Mouse (Mus musculus) CH12.LX (cell line): ENCODE results near the gene Eya2. TPM values are rescaled to one million over a fixed set of nuclear protein-coding genes. Genes with fewer than 3 reads are reported as not detected.

ENCODE experiments used
- DNase-seq: peaks from one replicate; pipeline ENCODE4 v3.0.0-alpha.2; 2013; ENCODE audit errors: extremely low read depth
- H3K27ac ChIP-seq: 2 replicates; pipeline ENCODE4 v1.5.1; 2012; ENCODE audit warnings: low read depth, mild to moderate bottlenecking, control low read depth, moderate library complexity; ENCODE audit not compliant: insufficient read depth
- H3K27me3 ChIP-seq: replicated peaks from 2 replicates; pipeline ENCODE3; 2012; ENCODE audit warnings: inconsistent platforms
- H3K36me3 ChIP-seq, 2 experiments: replicated peaks in 1 of 2; 2 replicates each; pipeline versions ENCODE3 to v1.6.1; 2012; ENCODE audit warnings: inconsistent platforms in 1 of 2, low read length in 1 of 2, mild to moderate bottlenecking in 1 of 2, mixed read lengths in 1 of 2, moderate library complexity in 1 of 2; ENCODE audit not compliant: control insufficient read depth in 1 of 2, insufficient read depth in 1 of 2
- H3K4me1 ChIP-seq, 2 experiments: 2 replicates each; pipeline ENCODE4 v1.6.1; 2012; ENCODE audit warnings: inconsistent platforms in 1 of 2, moderate library complexity in 1 of 2; ENCODE audit not compliant: insufficient read depth in 2 of 2, control insufficient read depth in 1 of 2
- H3K4me2 ChIP-seq: 2 replicates; pipeline ENCODE4 v1.6.1; 2012; ENCODE audit warnings: low read depth, mild to moderate bottlenecking, control low read depth; ENCODE audit not compliant: poor library complexity, insufficient read depth, severe bottlenecking
- H3K4me3 ChIP-seq, 3 experiments: fragments of 150-350 bp in 1 of 3; sonication (generic) in 1 of 3; replicated peaks in 1 of 3; 2 replicates each; pipeline versions ENCODE3 to v1.5.1; 2011 to 2012; ENCODE audit warnings: low read depth in 2 of 3, low read length in 2 of 3, mild to moderate bottlenecking in 2 of 3, moderate library complexity in 2 of 3, control low read depth in 1 of 3, improper control_type of control experiment in 1 of 3, inconsistent platforms in 1 of 3, mixed read lengths in 1 of 3; ENCODE audit not compliant: poor library complexity in 1 of 3
- H3K79me2 ChIP-seq: replicated peaks from 2 replicates; pipeline ENCODE4 v1.6.1; 2012; ENCODE audit warnings: mild to moderate bottlenecking, moderate library complexity; ENCODE audit not compliant: control insufficient read depth, poor library complexity, insufficient read depth, severe bottlenecking; ENCODE audit errors: extremely low read depth
- H3K9ac ChIP-seq: 2 replicates; pipeline ENCODE4 v1.6.1; 2012; ENCODE audit warnings: low read depth, mild to moderate bottlenecking, control low read depth, moderate library complexity; ENCODE audit not compliant: insufficient read depth
- H3K9me3 ChIP-seq: replicated peaks from 2 replicates; pipeline ENCODE3; 2012; ENCODE audit warnings: low read length, inconsistent platforms, mixed read lengths
- CHD1 ChIP-seq: IDR thresholded peaks from 2 replicates; pipeline ENCODE4 v1.6.1; 2012; ENCODE audit warnings: low read depth, low read length, improper control_type of control experiment, inconsistent platforms
- ELF1 ChIP-seq: IDR thresholded peaks from 2 replicates; pipeline ENCODE4 v1.6.1; 2014; ENCODE audit warnings: low read depth, mild to moderate bottlenecking, inconsistent platforms, low read length, improper control_type of control experiment
- IRF4 ChIP-seq: IDR thresholded peaks from 2 replicates; pipeline ENCODE4 v1.6.1; 2014; ENCODE audit warnings: low read depth, mild to moderate bottlenecking, inconsistent platforms, low read length, improper control_type of control experiment
- JUND ChIP-seq: conservative IDR thresholded peaks from 2 replicates; pipeline ENCODE4 v1.6.1; 2011; ENCODE audit warnings: low read depth, low read length, improper control_type of control experiment
- KAT2A ChIP-seq: IDR thresholded peaks from 2 replicates; pipeline ENCODE4 v1.6.1; 2012; ENCODE audit warnings: low read length, improper control_type of control experiment, inconsistent platforms; ENCODE audit not compliant: insufficient replicate concordance
- MAZ ChIP-seq: IDR thresholded peaks from 2 replicates; pipeline ENCODE4 v1.6.1; 2012; ENCODE audit warnings: low read depth, mild to moderate bottlenecking, inconsistent platforms, low read length, improper control_type of control experiment, moderate library complexity
- MXI1 ChIP-seq: IDR thresholded peaks from 2 replicates; pipeline ENCODE4 v1.6.1; 2011; ENCODE audit warnings: mild to moderate bottlenecking, low read depth, low read length, improper control_type of control experiment
- PAX5 ChIP-seq: IDR thresholded peaks from 2 replicates; pipeline ENCODE4 v1.6.1; 2012; ENCODE audit warnings: low read length, inconsistent platforms, mixed read lengths
- POLR2A ChIP-seq: IDR thresholded peaks from 2 replicates; pipeline ENCODE4 v1.6.1; 2011; ENCODE audit warnings: low read depth, mild to moderate bottlenecking, improper control_type of control experiment, low read length
- RAD21 ChIP-seq: IDR thresholded peaks from 2 replicates; pipeline ENCODE4 v1.6.1; 2011; ENCODE audit warnings: low read depth, mild to moderate bottlenecking, low read length, improper control_type of control experiment, moderate library complexity
- SMC3 ChIP-seq: IDR thresholded peaks from 2 replicates; pipeline ENCODE4 v1.6.1; 2011; ENCODE audit warnings: low read depth, low read length, improper control_type of control experiment
- USF1 ChIP-seq: IDR thresholded peaks from 2 replicates; pipeline ENCODE4 v1.6.1; 2014; ENCODE audit warnings: low read depth, mild to moderate bottlenecking, inconsistent platforms, low read length, improper control_type of control experiment
- ZKSCAN1 ChIP-seq: IDR thresholded peaks from 2 replicates; pipeline ENCODE4 v1.6.1; 2012; ENCODE audit warnings: low read depth, inconsistent platforms, low read length, improper control_type of control experiment, borderline replicate concordance
- ZMIZ1 ChIP-seq: IDR thresholded peaks from 2 replicates; pipeline ENCODE4 v1.6.1; 2012; ENCODE audit warnings: low read depth, mild to moderate bottlenecking, inconsistent platforms, low read length, improper control_type of control experiment
- dilution Hi-C: fragments of 300-500 bp; cut with MboI; formaldehyde crosslinking; loops from 2 replicates; pipeline ENCODE4 v1.14.3; 2020; ENCODE audit warnings: low sequenced_read_pairs; ENCODE audit not compliant: extremely low pct_unique_long_range_greater_than_20kb, extremely low pct_ligation_motif_present
- in situ Hi-C: fragments of 300-500 bp; cut with MboI; formaldehyde crosslinking; loops from 3 replicates; pipeline ENCODE4 v1.14.3; 2019; ENCODE audit warnings: low sequenced_read_pairs, low pct_ligation_motif_present, low pct_unique_long_range_greater_than_20kb, mixed read lengths
- polyA plus RNA-seq: library from polyadenylated mRNA; unstranded; fragments of >175 nt; gene quantifications from 2 replicates; pipeline ENCODE4 v1.2.1, GENCODE M21; 2012; ENCODE audit warnings: low read depth; ENCODE audit not compliant: insufficient read length
- total RNA-seq, 2 experiments: library from RNA; depleted of rRNA; stranded (reverse); fragments of 300-350 nt in 1 of 2; fragments of >200 nt in 1 of 2; gene quantifications; 2 replicates each; pipeline ENCODE4 v1.2.3; 2012 to 2014

Eya2 gene
- total and polyA plus RNA-seq, 3 experiments, result not detected

DNA sequence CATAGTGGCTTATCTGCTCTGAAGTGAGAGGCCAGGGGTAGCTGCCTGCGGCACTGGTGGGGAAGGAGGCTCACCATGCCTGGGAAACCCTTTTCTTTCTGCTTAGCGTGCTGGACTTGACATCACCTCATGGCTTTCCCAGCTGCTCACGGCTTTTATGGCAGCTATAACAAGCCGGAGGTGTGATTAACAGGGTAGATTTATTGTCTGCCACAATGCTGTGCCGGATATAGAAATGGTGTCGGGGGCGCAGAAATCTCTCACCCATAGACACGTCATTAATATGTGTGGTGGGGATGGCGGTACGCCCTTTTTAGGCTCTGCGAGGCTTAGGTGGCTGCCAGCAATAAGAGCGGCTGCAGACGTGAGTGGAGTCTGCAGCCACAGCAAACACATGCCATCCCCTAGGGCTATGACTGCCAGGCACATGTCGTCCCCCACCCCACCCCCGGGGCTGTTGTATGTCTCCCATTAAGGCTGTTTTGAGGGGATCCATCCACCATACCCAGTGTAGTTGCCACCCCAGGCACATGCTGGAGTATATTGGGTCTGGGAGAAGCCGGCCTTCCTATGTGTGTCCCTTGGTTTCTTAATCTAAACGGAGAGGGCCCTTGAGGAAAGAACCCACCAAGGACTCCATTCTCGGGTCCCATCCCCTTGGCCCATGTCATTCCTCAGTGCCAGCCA, 137.9 kb downstream of the Eya2 start:
- H3K4me1 ChIP-seq, result no peaks in the 10 kb centered on the region
- no peaks in the 10 kb centered on the region for H3K79me2 ChIP-seq
- no peak overlapping the region for H3K27ac ChIP-seq
- peaks cover 0 to 5% of the 10 kb centered on the region in 2 experiments for H3K36me3 ChIP-seq
- in situ Hi-C loops, result no loop called here
- H3K4me3 ChIP-seq, result no peak overlapping the region
- H3K9ac ChIP-seq, result no peak overlapping the region
- DNase-seq, result no peak
- dilution Hi-C loops, result no loop called here
- peaks cover 17% of the 10 kb centered on the region for H3K9me3 ChIP-seq
- H3K4me2 ChIP-seq, result no peak overlapping the region
- H3K27me3 ChIP-seq, result peaks cover 37% of the 10 kb centered on the region
- TF ChIP-seq IRF4 (no peak), MAZ (no peak), KAT2A (no peak), ZMIZ1 (no peak), SMC3 (no peak), MXI1 (no peak), ZKSCAN1 (no peak), PAX5 (no peak), ELF1 (no peak), USF1 (no peak), CHD1 (no peak)

- Histone ChIP-seq H3K4me1 (no peaks in the 10 kb centered on the region), H3K36me3 (peaks cover 0 to 4% of the 10 kb centered on the region in 2 experiments), H3K79me2 (no peaks in the 10 kb centered on the region), H3K27me3 (peaks cover 30% of the 10 kb centered on the region), H3K4me2 (no peak overlapping the region), H3K4me3 (no peak overlapping the region), H3K9ac (no peak overlapping the region), H3K27ac (no peak overlapping the region), H3K9me3 (peaks cover 17% of the 10 kb centered on the region)
- TF ChIP-seq POLR2A (no peak), RAD21 (no peak), JUND (no peak), ZKSCAN1 (no peak), IRF4 (no peak), CHD1 (no peak)
- no peak for DNase-seq
- dilution Hi-C loops, result no loop called here
- in situ Hi-C loops, result no loop called here
These were observed 138.9 kb downstream of the Eya2 start for GRCm38 (mm10) chr2:165733701-165734100.
